Mouse (Mus musculus): ENCODE measurements at regions not wholly inside any gene's neighbourhood (a gene's known extent, or its start where the extent isn't known, plus 50 kb on each side); places are given as distances from the start of the nearest gene placed in this dataset.
A peak's percentile ranks its signal among the peaks of the same experiment; 100 is the strongest.

DNA sequence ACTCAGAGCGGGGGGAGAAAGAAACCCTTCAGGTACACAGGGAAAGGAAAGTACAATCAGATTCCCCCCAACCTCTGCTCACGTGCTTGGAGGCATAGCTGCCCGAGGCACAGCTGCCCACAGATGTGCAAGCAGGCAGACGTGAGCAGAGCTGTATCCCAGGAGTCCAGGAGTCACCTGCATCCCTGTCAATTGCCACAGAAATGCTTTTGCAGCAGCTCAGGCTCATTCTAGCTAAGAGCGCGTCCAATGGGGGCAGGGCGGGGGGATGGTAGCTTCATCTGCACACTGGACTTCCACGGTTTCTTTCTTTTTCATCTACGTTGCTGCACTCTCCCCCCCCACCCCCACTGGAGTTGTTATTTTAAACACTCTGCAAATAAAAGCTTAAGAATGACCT is 66.0 kb upstream of the Fat4 start:
- ATAC-seq (replicated peaks; ENCODE audit: poor library complexity): no peak

DNA sequence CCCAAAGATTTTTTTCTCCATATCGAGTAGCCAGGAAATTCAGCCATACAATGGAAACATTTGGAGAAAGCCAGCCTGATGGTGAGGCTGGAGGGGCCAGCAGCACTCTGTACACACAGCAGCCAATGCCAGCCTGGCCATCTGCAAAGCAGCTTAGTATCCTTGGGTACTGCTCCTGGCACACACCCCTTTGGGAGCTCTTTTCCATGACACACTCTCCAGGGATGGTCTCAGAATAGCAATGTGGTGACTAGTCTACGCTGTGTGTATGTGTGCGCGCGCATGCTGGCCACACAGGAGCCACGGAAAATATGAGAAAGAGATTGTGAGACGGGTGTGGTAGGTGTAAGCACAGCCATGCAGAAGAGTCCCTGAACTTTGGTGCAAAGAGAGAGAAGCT is 66.4 kb upstream of the Fat4 start:
- ATAC-seq (replicated peaks; ENCODE audit: poor library complexity): no peak

DNA sequence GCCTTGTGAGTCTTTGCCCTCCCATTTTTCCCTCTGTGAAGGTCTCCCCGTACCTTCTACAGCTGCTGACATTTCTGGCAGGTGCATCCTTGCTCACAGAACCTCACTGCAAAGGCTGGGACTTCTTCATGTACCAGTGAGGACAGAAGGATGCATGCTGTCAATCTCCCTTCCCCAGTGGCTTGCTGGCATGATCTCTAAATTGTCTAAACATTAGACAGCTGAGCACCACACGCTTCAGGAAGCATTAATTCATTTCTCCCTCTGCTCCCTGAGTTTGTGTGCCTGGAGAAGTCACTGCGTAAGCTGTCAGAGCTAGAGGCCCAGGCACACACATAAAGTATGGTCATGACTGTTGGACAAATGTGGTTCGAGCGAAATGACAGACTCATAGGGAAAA is 69.1 kb upstream of the Fat4 start:
- no peak for ATAC-seq (replicated peaks; ENCODE audit: poor library complexity)

DNA sequence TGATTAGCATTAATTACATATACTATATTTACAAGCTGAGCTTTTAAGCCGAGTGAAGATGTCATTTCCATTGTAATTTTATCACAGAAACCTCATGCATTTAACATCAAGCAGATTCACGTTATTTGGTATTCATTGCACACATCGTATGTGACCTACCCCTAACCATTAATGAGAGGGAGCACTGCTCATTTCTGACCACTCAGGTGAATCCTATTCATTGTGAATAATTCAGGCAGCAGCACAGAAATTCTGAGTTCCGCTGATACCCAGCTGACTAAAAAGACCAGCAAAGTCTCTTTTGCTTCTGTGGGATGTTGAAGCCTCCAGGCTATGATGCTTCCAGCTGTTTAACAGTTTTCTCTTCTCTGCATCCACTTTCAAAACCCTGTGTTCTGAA is 74.3 kb upstream of the Fat4 start:
- ATAC-seq (replicated peaks; ENCODE audit: poor library complexity): no peak

DNA sequence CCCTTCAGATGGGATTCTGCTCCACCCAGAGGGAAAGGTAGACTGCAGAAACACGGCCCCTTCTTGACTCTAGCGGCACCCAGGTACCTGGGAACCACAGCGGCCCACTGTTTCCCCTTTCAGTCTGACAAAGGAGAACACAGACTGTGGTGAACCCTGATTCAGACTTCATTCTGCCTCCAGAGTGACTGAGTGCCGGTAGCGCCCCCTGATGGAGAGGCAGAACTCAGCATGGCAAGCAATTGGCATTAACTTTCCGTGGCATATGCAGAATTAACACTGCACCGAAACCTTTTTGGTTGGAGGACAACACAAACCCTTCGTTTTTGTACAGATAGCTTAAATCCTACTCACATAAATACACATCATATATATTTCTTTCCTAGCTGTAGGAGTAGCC is 75.1 kb upstream of the Fat4 start:
- ATAC-seq (replicated peaks; ENCODE audit: poor library complexity): no peak

DNA sequence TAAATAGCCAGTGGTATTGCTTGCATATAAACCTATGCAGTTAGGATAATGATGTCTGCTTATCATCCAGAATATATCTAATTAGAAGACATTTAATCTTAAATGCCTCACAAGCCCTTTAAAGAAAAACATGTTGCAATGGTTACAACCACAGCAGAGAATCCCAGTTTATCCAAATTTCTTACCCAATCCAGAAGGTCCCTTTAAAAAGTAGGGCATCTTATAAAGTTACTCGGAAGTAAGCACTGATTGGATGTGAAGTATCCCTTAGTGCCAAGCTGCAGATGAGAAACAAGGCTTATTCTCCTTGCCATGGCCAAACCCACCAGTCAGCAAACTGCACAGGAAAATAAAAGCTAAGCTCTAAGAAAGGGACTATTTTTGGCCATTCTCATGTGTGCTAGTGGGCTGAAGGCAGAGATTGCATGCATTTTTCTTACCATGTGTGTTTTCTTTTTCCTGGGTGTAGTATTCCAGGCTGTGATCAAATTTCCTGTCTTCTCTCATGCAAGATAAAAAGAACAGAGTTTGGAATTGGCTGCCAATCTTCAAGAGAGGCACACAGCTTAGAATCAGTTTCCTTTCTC is 80.2 kb upstream of the Fat4 start:
- no peak for ATAC-seq (replicated peaks; ENCODE audit: poor library complexity)

DNA sequence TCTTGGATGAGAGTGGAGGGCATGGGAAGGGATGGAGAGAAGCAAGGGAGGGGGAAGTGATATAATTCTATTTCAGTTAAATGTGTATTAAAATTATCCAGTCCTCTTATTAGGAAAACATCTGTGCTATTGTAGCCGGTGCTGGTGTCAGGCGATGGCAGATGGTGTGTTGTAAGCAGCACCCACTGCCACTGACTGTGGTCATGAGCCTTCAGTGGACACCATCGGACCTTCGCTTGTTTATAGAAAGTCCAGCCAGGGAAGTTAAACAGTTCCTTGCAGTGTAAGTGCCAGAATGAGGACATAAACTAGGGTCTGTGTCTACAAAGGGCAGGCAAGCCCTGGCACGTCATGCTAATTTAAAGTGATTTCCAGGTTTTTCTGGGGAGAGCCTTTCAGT is 80.7 kb upstream of the Fat4 start:
- ATAC-seq (replicated peaks; ENCODE audit: poor library complexity): no peak

DNA sequence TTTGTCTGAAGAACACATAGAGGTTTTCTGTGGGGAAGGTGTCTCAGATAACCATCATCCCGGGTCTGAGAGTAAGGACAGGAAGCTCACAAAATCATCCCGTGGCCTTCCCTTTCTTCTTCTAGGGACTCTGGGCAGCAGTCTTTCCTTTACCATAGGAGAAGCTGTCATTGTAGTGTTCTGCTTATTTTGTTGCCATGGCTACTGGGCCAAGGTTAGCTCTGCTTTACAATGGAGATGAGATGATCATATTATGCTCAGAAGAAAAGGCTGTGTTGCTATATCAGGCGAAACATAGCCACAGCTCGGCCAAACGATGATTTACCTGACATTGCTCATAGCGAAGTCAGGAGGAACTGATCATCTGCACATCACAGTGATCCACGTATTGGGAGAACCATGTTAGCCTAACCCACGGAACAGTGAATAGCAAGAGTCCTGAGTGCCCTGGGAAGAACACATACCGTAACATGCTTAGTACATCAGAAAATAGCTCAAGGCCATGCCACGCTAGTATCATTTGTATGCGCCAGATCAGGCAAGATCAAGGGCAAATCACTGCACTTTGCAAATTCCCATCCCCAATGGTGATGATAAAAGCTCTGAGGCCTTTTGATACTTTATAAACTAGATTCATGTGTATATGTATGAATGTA is 91.0 kb upstream of the Fat4 start:
- ATAC-seq (replicated peaks; ENCODE audit: poor library complexity): no peak

DNA sequence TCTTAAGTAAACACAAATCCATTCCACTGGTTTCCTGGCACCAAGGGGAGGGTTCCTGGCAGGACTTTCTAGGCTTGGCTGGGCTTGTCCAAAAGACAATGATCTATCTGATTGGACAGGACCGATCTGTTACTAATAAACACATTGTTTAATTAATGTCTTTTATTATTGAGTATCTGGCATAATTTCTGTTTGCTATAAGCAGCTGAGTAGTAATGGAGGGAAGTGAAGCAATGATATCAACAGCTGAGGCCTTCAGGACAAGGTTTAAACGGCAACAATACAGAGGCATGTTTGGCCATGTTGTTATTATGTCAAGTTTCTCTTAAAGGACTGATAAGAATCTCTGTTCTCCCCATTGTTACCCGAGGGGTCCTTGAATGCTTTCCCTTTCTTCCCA is 93.5 kb upstream of the Fat4 start:
- ATAC-seq (replicated peaks; ENCODE audit: poor library complexity): no peak

DNA sequence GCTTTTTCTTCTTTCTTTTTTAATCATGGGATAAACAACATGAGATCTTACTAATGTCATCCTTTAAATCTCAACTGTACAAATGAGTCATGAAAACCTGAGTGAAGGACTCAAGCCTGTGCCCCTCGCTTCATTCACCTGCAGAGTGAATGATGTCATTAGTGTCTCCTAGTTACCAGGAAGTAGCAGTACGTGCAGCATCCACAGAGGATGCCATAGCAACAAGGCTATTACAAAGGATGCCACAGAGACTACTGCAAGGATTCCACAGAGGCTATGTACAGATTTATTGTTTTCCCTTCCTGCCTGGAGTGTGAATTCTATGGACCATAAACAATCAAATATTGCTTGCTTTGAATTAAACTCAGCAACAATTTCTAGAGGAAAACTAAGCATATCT is 98.0 kb upstream of the Fat4 start:
- ATAC-seq (replicated peaks; ENCODE audit: poor library complexity): no peak

DNA sequence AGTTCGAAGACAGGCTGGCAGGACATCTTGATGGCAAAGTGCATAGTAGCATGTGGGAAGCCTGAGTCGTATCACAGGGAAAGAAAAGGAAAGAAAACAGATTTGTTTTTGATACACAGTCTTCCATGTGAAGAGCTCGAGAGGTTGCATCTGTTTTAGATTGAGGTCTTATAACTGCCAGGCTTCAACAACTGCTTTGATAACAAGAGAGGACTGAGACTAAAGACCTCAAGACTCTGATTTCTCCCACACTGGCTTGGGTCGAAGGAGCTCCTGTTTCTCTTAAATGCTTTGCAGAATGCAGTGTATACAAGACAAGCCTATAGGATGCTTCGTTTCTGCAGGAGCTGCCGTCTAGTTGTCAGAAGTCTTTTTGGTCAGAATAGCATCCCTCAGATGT is 103.0 kb upstream of the Fat4 start:
- ATAC-seq (replicated peaks; ENCODE audit: poor library complexity): no peak

DNA sequence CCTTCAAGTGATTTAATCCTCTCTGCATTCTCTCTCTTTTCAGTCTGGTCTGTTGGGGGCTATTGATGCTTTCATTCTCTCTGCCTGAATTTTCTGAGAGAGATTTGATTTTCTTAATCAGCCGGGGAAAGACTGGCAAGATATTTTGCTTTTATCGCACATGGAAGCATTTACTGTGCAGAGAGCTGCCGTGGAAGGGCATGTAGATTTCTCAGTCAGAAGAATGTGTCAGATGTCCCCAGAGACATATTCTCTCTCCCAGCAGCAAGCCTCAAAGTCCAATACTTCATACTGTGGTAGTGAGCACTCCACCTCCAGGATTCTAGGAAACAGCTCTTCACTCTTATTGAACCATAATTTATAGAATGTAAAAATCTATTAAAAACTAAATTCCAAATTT is 103.7 kb upstream of the Fat4 start:
- no peak for ATAC-seq (replicated peaks; ENCODE audit: poor library complexity)

DNA sequence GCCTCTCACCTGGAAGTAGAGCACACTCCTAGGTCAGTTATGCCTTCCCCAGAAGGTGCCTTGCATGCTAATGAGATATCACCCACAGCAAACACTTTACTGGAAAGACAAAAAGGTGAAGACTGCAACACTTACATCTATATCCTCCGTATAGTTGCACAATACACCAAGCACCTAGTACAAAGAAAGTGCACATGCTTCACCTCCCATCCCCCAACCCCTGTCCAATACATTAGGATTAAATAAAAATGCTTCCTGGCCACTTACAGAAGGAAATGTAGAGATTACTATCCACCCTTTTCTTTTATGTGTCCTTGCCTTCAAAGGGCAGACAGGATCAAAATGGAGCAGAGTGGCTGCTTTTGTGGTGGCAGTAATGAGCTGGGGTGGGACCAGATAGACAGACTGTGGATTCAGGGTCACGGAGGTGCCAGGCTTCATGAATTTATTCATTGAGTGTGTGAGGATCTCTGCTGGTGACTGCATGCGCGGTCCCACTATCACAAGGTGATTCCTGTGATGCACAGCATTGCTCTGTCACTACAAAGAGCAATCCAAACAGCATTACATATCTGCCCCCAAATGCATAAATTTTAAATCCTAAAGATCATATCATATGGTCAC is 109.9 kb upstream of the Fat4 start:
- no peak for ATAC-seq (replicated peaks; ENCODE audit: poor library complexity)

DNA sequence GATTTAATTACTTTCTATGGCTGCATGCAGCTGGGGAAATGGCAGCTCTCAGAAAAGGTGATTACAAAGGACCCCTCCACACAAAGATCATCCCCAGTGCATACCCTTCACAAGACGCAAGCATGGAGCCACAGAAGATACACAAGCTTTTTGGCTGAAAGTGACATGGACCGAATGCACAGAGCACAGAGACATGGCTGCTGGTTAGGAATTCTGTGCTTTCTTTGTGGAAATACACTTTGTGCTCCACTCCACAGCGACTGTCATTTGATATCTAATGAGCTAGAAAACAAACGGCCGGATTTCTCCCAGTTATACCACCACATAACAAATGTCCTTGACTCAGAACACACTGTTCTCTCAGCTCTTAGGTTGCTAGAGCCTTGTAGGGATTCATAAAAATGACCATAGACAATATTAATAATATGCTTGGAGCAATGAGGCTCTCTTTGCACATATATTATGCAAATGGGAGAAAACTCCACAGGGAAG is 132.1 kb upstream of the Fat4 start:
- ATAC-seq (replicated peaks; ENCODE audit: poor library complexity): no peak

DNA sequence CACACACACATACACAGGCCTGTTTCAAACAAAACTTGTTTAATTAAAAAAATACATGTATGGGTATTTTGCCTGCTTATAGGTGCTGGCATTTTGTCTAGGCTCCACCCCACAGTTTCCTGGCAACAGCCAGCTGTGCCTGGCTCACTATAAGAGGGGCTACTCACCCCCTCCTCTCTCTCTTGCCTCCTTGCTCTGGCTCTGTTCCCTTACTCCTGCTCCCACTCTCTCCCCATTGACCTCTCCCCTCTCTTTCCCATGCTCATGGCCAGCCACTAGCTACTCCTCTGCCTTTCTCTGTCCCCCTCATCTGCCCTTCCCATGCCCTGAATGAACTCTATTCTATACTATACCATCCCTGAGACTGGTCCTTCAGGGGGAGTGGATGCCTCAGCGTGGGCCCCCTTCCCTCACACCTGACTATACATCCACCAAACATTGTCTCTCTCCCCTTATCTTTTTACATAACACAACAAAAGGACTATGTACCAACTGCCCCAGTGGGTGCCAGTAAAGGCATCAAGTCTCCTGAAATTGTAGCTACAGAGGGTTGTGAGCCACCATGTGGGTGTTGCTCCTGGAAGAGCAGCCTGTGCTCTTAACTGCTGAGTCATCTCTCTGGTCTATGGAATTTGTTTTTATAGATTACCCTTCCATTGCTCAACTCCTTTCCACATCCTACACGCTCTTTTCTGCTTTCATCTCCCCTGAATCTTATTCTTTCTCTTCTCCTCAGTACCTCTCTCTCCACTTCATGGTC is 133.1 kb upstream of the Fat4 start:
- no peak for ATAC-seq (replicated peaks; ENCODE audit: poor library complexity)

DNA sequence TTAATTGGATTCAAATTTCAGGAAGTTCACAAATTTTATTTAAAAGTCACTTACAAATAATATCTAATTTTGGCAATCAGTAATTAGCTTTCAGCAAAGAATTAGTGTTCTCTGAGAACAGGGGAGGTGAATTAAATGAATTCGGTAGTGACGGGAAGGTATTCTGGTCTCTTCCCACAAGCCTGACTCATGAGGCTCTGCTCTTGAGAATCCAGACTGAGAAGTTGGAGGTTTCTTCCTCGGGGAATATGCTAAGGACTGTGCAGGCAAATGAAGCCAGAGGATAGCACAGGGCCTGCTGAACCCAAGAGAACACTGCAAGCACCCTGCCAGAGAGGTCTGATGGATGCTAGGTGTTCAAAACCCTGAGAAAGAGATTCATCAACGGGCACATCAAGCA is 144.6 kb upstream of the Fat4 start:
- no peak for ATAC-seq (replicated peaks; ENCODE audit: poor library complexity)

DNA sequence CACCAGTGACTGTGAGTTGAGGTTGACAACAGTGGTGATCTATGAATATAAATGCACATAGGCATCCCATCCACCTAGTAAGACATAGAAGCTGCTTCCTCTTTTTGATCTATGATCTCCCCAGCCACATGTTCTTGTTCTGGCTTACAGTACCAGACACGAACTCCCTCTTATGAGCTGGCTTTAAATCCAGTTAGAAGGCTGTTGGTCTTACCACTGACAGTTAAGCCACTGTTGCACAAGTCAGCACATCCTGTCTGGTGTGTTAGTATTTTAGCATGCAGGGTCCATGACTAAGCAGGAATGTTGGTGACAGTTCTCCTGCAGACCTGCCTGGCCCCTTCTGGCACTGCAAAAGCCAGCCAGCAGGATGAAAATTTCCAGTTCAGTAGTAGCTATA is 164.1 kb upstream of the Fat4 start:
- peak; percentile 88 for ATAC-seq (replicated peaks; ENCODE audit: poor library complexity)

DNA sequence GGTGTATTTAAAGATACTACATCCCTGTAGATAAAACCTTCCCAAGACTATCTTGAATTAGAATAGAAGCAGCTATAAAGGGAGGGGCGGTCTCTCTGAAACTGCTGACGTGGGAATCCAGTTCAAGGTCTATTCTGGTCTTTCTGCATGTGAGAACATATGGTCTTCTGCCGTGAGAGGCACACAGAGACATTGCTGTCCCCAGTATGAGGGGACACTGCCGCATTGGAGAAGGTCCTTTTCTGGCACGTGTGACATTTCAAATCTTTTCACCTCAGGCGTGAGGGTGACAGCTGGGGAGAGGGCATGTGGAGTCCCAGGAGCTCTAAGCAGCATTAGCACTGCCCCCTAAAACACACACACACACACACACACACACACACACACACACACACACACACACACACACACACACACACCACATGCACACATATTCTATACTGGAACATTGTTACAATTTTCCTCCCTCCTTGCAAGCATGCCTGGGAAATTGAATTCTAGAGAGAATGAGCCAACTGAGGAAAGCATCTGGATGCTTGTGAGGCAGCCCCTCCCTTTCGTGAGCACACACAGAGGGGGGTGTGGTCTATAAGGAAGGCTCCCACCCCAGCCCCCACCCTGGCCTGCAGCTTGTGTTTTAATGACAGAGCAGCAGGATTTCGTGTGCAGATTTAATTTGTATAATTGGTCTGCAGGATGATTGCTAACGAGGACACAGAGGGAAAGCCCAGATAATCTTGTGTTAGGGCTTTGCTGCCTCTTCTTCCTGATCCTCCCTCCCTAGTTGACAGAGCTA is 174.5 kb upstream of the Fat4 start:
- no peak for ATAC-seq (replicated peaks; ENCODE audit: poor library complexity)

DNA sequence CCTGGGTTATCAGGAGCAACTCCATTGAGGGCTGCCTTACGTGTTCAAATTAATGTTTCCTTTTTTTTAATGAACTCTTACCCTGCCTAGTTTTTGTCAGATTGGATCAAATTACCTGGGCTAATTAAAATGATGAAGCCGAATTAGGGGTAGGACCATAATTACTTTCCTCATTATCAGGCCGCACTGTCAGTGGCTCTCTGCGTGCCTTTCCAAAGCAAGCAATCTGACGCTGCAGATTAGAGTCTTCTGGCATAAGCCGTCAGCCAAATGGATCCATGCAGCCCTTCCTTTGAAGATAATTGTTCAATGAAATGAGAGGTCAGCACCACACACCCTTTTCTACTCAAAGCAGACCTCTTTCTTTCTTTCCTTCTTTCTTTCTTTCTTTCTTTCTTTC is 175.5 kb upstream of the Fat4 start:
- ATAC-seq (replicated peaks; ENCODE audit: poor library complexity): no peak

DNA sequence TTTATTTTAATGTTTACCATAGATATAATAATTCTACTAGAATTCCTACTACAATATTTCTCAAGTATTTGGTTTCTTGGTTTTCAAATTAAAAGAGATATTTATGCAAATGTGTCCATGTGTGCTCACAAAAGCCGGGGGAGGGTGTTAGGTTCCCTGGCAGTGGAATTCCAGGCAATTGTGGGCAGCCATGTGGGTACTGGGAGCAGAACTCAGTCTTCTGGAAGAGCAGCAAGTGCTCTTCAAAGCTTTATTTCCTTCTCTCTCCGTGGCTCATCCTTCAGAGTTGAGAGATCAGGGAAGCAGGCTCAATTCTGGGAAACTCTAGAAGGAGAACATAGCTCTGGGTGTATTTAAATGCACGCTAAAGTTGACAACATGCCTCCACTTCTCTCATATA is 178.8 kb upstream of the Fat4 start:
- ATAC-seq (replicated peaks; ENCODE audit: poor library complexity): no peak

DNA sequence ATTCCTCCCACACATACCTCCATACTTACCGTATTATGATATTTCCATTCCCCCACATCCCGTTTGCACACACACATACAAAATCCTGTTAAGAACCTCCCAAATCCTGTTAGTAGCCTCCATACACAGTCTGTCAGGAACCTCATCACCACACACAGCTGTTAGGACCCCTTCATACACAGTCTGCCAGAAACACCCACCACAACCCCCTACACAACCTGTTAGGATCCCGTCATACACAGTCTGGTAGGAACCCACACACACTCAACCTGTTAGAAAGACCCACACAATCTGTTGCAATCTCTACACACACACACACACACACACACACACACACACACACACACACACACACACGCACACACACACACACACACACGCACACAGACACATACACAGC is 187.5 kb upstream of the Fat4 start:
- no peak for ATAC-seq (replicated peaks; ENCODE audit: poor library complexity)
